Mouse (Mus musculus) lung, postnatal 0 days (tissue): ENCODE data around the gene B4galt4.

ENCODE experiments used
- CTCF ChIP-seq: IDR thresholded peaks from 2 replicates; pipeline ENCODE4 v1.5.1; 2016; ENCODE audit warnings: antibody characterized with exemption, mild to moderate bottlenecking
- EP300 ChIP-seq: IDR thresholded peaks from 2 replicates; pipeline ENCODE4 v1.6.1; 2016; ENCODE audit warnings: antibody characterized with exemption, mild to moderate bottlenecking, control low read depth

DNA sequence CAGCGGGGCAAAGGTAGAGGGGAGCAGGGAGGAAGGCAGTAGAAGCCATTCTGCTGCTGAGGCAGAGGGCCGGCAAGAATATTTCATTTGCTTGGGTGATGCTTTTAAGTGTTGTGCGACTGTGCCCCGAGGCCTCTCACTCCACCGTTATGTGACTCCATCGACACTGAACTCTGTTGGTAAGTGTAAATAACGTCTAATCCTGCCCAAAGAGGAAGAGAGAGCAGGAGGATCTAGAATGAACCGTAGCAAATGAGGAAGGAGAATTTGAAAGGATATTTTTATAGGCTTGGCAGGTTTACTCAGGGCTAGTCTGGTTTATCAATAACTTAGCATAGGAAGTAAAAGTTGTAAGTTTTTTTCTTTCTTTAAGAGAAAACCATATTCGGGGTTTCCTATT, 27.5 kb downstream of the B4galt4 start:
- no peak for TF ChIP-seq EP300
- no peak for TF ChIP-seq CTCF
